Mouse (Mus musculus) forebrain, embryonic 13.5 days (tissue): ENCODE data around the gene Dock2. TPM values are rescaled to one million over a fixed set of nuclear protein-coding genes. Genes with fewer than 3 reads are reported as not detected.

Experiments used
- ATAC-seq: fragments of 200-750 bp; cut with Nextera tagmentation; 2 replicates; pipeline ENCODE4 v1.8.0; 2017
- H3K27ac ChIP-seq: fragments of 300-500 bp; sonication (generic); 2 replicates; pipeline ENCODE4 v1.5.1; 2015; ENCODE audit warnings: inconsistent platforms, mild to moderate bottlenecking, moderate library complexity
- H3K27me3 ChIP-seq: fragments of 300-500 bp; sonication (generic); 2 replicates; pipeline ENCODE4 v1.6.1; 2015; ENCODE audit warnings: mild to moderate bottlenecking, inconsistent platforms
- H3K36me3 ChIP-seq: fragments of 300-500 bp; sonication (generic); 2 replicates; pipeline ENCODE4 v1.6.1; 2015; ENCODE audit warnings: mild to moderate bottlenecking, inconsistent platforms; ENCODE audit not compliant: poor library complexity, severe bottlenecking
- H3K4me1 ChIP-seq: fragments of 300-500 bp; sonication (generic); 2 replicates; pipeline ENCODE4 v1.6.1; 2015; ENCODE audit warnings: inconsistent platforms
- H3K4me2 ChIP-seq: fragments of 300-500 bp; sonication (generic); 2 replicates; pipeline ENCODE4 v1.6.1; 2015; ENCODE audit warnings: inconsistent platforms, mild to moderate bottlenecking, moderate library complexity
- H3K4me3 ChIP-seq: fragments of 300-500 bp; sonication (generic); 2 replicates; pipeline ENCODE4 v1.5.1; 2015; ENCODE audit warnings: mild to moderate bottlenecking, inconsistent platforms
- H3K9ac ChIP-seq: fragments of 300-500 bp; sonication (generic); 2 replicates; pipeline ENCODE4 v1.6.1; 2015; ENCODE audit warnings: mild to moderate bottlenecking, inconsistent platforms
- H3K9me3 ChIP-seq: fragments of 300-500 bp; sonication (generic); replicated peaks from 2 replicates; pipeline ENCODE4 v1.6.1; 2016; ENCODE audit warnings: inconsistent platforms
- WGBS: fragments of 180-500 bp; shearing (Covaris S2); methylation state at CpG from one replicate; pipeline ENCODE4 v1.1.7; 2015; 5-methylcytosine and 5-hydroxymethylcytosine counted together
- polyA plus RNA-seq: library from polyadenylated mRNA; unstranded; fragments of >200 nt; fragmentation: Nextera tagmentation; extraction: Ambion mirVana; gene quantifications from 2 replicates; pipeline ENCODE4 v1.2.1, GENCODE M21; 2015

The Dock2 gene
- polyA plus RNA-seq, 1 experiment from 2014 or later: 0.15 TPM

DNA sequence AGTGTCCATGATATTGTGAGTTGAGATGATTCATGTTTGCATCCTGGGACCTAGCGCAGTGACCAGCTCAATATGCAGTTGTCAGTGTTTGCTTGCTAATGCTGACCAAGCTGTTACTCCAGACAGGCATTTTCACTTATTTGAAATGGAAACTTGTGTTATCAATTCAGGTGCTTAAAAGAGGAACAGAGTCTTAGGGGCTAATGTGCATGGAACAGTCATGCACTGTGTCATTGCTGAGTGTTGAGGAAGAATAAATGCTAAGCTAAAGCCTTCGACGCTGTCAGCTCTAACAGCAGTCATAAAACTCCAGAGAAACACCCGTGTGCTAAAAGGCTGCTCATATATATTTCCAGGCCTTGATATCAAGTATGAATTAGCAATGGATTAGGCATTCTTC, 259.1 kb downstream of the Dock2 start:
- no peak overlapping the region for H3K9ac ChIP-seq
- no peaks in the 10 kb centered on the region for H3K4me1 ChIP-seq
- H3K9me3 ChIP-seq: no peaks in the 10 kb centered on the region
- ATAC-seq: no peak
- H3K27ac ChIP-seq: no peak overlapping the region
- H3K4me3 ChIP-seq: no peak overlapping the region
- H3K36me3 ChIP-seq: no peaks in the 10 kb centered on the region
- 94% methylated on average over 4 of the region's 4 CpGs for WGBS
- no peak overlapping the region for H3K4me2 ChIP-seq
- H3K27me3 ChIP-seq: no peaks in the 10 kb centered on the region

DNA sequence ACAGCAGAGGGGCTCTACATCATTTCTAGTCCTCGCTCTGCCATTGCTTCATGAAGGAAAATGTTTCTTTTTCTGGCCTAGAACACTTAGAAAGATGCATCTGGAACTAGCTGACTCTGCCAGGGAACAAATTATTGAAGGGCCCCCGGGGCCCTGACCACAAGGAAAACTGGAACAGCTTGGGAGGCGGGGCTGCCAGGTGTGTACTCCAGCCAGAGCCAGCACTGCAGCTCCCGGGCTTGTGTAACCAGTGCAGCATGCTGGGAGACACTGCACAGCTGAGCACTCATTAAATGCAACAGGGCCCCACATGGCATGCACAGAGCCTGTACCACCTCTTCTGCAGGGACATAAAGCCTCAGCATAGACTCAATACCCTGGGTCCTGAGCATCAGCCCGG, 265.1 kb downstream of the Dock2 start:
- H3K27me3 ChIP-seq: no peaks in the 10 kb centered on the region
- peak; percentile 75; the same call in 1 of the 2 replicates for ATAC-seq
- H3K9ac ChIP-seq: no peak overlapping the region
- no peaks in the 10 kb centered on the region for H3K9me3 ChIP-seq
- no peak overlapping the region for H3K27ac ChIP-seq
- no peak overlapping the region for H3K4me3 ChIP-seq
- H3K4me1 ChIP-seq: peaks cover 9% of the 10 kb centered on the region; the same call in 1 of the 2 replicates
- no peak overlapping the region for H3K4me2 ChIP-seq
- H3K36me3 ChIP-seq: no peaks in the 10 kb centered on the region
- whole genome bisulfite sequencing: 53% methylated on average over 5 of the region's 5 CpGs

DNA sequence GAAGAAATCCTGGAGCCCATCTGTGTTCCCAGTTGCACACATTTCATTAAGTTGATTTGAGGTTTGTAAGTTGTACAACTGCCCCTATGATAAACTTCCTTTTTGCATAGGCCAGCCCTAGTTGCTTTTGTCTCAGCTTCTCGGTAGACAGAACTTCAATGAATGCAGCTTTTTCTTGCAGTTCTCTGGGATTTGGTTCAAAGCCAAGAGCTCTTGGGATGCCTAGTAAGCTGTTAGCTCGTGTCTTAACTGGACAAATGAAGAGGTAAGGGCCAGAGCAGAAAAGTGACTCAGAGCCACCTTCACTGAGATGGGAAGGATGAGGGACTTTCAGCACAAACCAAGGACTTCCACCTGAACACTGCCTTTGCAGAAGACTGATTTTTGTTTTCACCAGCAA, 266.7 kb downstream of the Dock2 start:
- H3K27me3 ChIP-seq: no peaks in the 10 kb centered on the region
- H3K4me1 ChIP-seq: peaks cover 9% of the 10 kb centered on the region; the same call in 1 of the 2 replicates
- H3K27ac ChIP-seq: no peak overlapping the region
- H3K4me2 ChIP-seq: no peak overlapping the region
- no peak overlapping the region for H3K9ac ChIP-seq
- ATAC-seq: no peak
- H3K36me3 ChIP-seq: no peaks in the 10 kb centered on the region
- H3K4me3 ChIP-seq: no peak overlapping the region
- no peaks in the 10 kb centered on the region for H3K9me3 ChIP-seq
- WGBS: 30% methylated on average over 2 of the region's 2 CpGs

DNA sequence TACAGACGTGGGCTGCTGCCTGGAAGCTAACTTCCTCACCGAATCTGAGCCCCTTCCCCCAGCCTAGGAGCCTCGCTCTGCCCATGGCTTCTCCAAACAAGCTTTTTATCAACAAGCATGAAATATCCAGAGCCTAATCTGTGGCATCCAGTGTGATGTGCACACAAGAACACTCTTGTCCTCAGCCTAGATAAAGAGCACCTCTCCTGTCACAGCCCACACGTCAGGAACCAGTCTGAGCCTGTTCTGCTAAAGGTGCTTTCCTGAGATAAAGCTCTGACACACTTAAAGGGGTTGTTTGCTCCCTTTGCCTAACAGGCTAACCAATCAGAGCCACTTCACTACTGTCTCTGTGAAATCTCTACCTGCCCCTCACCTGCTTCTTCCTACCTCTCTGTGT, 268.4 kb downstream of the Dock2 start:
- Histone ChIP-seq H3K9ac (no peak overlapping the region), H3K4me2 (no peak overlapping the region), H3K9me3 (no peaks in the 10 kb centered on the region), H3K27ac (no peak overlapping the region), H3K4me1 (peaks cover 9% of the 10 kb centered on the region; the same call in 1 of the 2 replicates), H3K36me3 (no peaks in the 10 kb centered on the region), H3K27me3 (no peaks in the 10 kb centered on the region), H3K4me3 (no peak overlapping the region)
- ATAC-seq: no peak
- WGBS: 69% methylated on average over 4 of the region's 4 CpGs

DNA sequence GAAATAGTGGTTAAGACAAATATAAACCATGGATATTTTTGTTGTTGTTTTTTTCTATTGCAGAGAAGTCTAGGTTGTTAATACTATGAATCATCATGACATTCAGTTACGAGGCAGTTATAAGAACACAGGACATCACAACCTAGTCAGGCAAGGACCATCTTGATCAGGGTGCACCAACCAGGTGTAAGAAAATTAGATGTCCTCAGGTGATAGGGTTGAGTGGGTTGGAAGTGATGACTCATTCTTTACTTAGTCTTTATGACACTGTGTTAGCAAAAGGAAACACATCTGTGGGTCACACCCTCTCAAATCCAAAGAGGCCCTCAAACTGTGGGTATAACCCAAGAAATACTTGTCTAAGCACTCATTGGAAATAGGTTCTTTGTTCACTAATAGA, 277.3 kb downstream of the Dock2 start:
- no peaks in the 10 kb centered on the region for H3K4me1 ChIP-seq
- no peaks in the 10 kb centered on the region for H3K9me3 ChIP-seq
- no peak overlapping the region for H3K9ac ChIP-seq
- no peak overlapping the region for H3K27ac ChIP-seq
- no peak overlapping the region for H3K4me3 ChIP-seq
- no peak for ATAC-seq
- no peaks in the 10 kb centered on the region for H3K27me3 ChIP-seq
- WGBS: 95% methylated on average over 1 of the region's 1 CpGs
- no peaks in the 10 kb centered on the region for H3K36me3 ChIP-seq
- H3K4me2 ChIP-seq: no peak overlapping the region

DNA sequence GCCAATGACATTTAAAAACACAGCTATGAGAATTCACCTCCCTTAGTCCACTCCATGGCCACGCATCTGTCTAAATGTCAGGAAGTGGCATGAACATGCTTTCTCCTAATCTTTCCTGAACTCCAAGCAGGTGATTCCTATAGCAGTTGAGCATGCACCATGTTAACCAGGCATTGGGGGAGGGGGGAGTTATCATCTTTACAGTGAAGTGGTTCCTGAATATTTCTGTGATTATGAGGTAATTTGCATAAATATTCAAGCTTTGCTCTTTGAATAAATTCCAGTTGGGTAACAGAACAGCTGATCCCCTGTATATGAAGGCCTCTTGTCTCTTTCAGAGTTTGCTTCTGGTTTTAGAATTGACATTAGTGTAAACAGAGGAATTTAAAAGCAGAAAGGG, 284.0 kb downstream of the Dock2 start:
- ATAC-seq: peak; percentile 41; the same call in 1 of the 2 replicates
- H3K36me3 ChIP-seq: no peaks in the 10 kb centered on the region
- 84% methylated on average over 1 of the region's 1 CpGs for WGBS
- H3K27me3 ChIP-seq: no peaks in the 10 kb centered on the region
- H3K9me3 ChIP-seq: no peaks in the 10 kb centered on the region
- H3K4me1 ChIP-seq: peaks cover 15% of the 10 kb centered on the region
- no peak overlapping the region for H3K27ac ChIP-seq
- no peak overlapping the region for H3K4me2 ChIP-seq
- no peak overlapping the region for H3K9ac ChIP-seq
- H3K4me3 ChIP-seq: no peak overlapping the region

DNA sequence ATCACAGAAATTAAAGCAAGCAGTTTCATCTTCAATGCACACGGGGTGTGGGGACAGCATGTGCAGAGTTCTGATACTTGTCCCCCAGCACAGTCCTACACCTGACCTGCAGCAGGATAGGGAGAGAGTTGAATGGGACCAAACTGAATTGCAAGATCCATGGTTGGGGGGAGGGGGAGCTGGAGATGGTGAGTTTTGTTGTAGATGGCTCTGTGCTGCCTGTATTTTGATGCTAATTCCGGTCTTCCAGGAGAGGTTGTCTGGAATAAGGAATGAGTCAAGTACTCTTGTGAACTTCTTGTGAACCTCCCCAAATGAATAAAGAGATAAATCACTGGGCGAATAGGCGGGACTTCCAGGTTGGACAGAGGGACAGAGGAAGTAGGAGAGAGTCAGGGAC, 289.0 kb downstream of the Dock2 start:
- Histone ChIP-seq H3K27ac (no peak overlapping the region), H3K4me1 (peaks cover under 1% of the 10 kb centered on the region; the same call in 1 of the 2 replicates), H3K4me3 (no peak overlapping the region), H3K4me2 (no peak overlapping the region), H3K27me3 (no peaks in the 10 kb centered on the region), H3K36me3 (no peaks in the 10 kb centered on the region), H3K9ac (no peak overlapping the region), H3K9me3 (no peaks in the 10 kb centered on the region)
- 68% methylated on average over 4 of the region's 4 CpGs for WGBS
- no peak for ATAC-seq

DNA sequence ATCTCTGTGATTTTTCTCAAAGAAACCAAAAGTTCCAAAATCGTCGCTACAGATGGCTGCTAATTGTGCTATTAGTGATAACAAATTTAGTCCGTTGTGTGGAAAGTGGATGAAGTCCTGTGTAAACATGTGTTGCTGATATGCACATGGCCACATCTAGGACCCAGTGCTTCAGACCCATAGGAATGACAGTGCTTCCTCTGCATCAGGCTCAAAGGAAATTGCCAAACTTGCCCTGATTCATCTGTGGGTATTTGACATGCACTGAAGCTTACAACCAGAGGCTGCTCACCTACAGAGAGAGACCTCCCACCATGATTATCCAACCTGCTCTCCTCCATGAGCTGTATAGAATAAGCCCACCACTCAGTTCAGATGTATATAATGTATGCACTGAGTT, 290.7 kb downstream of the Dock2 start:
- Histone ChIP-seq H3K36me3 (no peaks in the 10 kb centered on the region), H3K27me3 (no peaks in the 10 kb centered on the region), H3K9ac (no peak overlapping the region), H3K9me3 (no peaks in the 10 kb centered on the region), H3K4me2 (no peak overlapping the region), H3K27ac (no peak overlapping the region), H3K4me3 (no peak overlapping the region), H3K4me1 (no peaks in the 10 kb centered on the region)
- no peak for ATAC-seq
- 93% methylated on average over 3 of the region's 3 CpGs for WGBS

DNA sequence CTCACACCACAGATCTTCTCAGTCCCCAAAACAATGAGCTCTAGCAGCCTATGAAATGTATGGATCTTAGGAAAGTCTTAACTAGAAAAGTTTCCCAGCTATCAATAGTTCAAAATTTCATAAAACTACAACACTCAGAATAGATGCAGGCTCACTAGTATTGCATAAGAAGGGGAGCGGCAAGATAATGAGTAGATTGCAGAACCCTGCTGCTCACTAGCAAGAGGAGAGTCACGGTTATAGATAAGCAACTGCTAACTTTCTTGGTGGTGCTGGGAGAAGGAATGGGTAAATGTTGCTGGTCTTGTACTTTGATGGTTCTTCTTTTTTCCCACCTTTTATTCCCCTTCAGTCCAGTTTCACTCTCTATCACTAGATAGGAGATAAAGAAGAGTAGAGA, 291.5 kb downstream of the Dock2 start:
- no peak overlapping the region for H3K4me2 ChIP-seq
- H3K36me3 ChIP-seq: no peaks in the 10 kb centered on the region
- no peaks in the 10 kb centered on the region for H3K9me3 ChIP-seq
- WGBS: 96% methylated on average over 2 of the region's 2 CpGs
- H3K4me3 ChIP-seq: no peak overlapping the region
- H3K27ac ChIP-seq: no peak overlapping the region
- H3K27me3 ChIP-seq: no peaks in the 10 kb centered on the region
- H3K9ac ChIP-seq: no peak overlapping the region
- no peaks in the 10 kb centered on the region for H3K4me1 ChIP-seq
- no peak for ATAC-seq

DNA sequence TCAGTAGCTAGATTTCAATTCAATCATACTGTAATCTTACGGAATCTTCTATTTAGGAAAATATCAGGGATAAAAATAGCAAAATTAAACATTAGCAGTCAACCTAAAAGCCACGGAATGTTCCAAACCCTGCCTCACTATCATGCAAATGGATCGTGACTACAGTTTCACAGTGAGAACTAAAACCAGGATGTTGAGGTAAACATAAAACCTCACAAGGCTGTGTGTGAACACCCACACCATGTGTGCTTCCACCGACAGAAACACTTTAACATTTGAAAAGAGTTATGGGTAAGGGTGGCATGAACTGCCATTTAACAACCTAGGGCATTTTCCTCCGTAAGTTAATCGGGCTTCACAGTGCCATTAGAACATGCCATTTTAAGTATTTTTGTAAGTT, 294.1 kb downstream of the Dock2 start:
- no peak for ATAC-seq
- 87% methylated on average over 6 of the region's 6 CpGs for WGBS
- H3K27me3 ChIP-seq: no peaks in the 10 kb centered on the region

DNA sequence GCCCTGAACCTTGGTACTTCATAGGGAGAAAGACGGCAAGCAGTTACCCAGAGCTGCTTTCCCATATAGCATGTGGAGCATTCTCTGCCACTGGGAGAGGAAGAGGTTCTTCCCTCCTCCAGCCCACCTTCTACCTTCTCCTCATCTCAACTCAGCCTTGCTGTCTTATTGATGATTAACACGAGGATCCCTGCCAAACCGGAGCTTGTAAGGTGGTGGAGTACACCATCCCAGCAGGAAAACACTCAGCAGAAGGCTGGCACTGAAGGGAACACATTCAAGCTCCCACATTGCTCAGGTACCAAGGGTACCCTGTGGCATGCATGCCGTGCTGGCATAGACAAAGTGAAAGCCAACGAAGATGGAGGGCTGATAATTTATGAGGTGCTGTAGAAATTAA, 304.4 kb downstream of the Dock2 start:
- Histone ChIP-seq H3K36me3 (no peaks in the 10 kb centered on the region), H3K4me3 (no peak overlapping the region), H3K9ac (no peak overlapping the region), H3K27ac (no peak overlapping the region), H3K4me2 (no peak overlapping the region), H3K27me3 (no peaks in the 10 kb centered on the region), H3K9me3 (no peaks in the 10 kb centered on the region), H3K4me1 (no peaks in the 10 kb centered on the region)
- 85% methylated on average over 5 of the region's 5 CpGs for WGBS
- ATAC-seq: no peak

More for the DNA sequence above, 294.1 kb downstream of the Dock2 start:
- Histone ChIP-seq H3K4me3 (no peak overlapping the region), H3K27ac (no peak overlapping the region), H3K36me3 (no peaks in the 10 kb centered on the region), H3K9me3 (no peaks in the 10 kb centered on the region), H3K4me2 (no peak overlapping the region), H3K4me1 (no peaks in the 10 kb centered on the region), H3K9ac (no peak overlapping the region)

DNA sequence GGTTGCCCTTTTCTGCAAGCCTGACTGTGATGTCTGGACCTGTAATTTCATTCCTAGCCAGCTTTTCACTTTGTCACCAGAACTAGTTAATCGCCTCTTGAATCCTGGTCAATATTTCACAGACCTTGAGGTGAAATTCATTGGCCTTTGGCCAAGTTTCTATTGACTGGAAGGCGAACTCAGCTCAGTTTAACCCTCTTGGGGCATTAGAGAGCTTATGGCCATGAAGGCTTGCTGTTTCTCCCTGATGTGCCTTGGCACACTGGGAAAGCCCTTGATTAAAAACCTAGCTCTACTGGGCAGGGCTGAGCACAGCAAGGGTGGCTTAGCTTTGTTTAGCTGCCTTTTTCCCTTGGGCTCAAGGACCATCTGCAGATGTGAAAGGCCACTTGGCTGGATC, 313.9 kb downstream of the Dock2 start:
- H3K27me3 ChIP-seq: no peaks in the 10 kb centered on the region
- no peak overlapping the region for H3K9ac ChIP-seq
- WGBS: 74% methylated on average over 2 of the region's 2 CpGs
- no peak overlapping the region for H3K4me3 ChIP-seq
- peaks cover 4% of the 10 kb centered on the region; the same call in 1 of the 2 replicates for H3K4me1 ChIP-seq
- H3K9me3 ChIP-seq: no peaks in the 10 kb centered on the region
- no peak overlapping the region for H3K27ac ChIP-seq
- no peak for ATAC-seq
- no peak overlapping the region for H3K4me2 ChIP-seq
- no peaks in the 10 kb centered on the region for H3K36me3 ChIP-seq

DNA sequence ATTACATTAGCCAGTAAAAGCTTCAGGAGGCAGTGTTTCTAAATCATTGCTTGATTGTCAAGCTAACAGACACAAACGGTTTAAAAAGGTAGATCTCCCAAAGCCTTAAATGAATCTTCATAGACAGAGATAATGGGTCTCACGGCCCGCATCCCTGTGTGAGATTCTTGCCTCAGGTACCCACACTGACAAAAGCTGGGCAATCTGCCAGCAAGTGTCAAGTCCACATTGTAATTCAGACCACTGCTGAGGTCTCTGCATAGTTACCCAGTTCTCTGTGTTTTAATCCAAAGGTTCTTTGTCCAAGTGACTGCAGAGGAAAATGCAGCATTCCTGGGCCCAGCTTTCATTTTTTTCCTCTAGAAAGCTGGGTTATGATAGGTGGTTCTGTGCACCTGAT, 315.1 kb downstream of the Dock2 start:
- H3K9me3 ChIP-seq: no peaks in the 10 kb centered on the region
- no peak overlapping the region for H3K9ac ChIP-seq
- no peaks in the 10 kb centered on the region for H3K36me3 ChIP-seq
- no peak for ATAC-seq
- H3K4me3 ChIP-seq: no peak overlapping the region
- no peak overlapping the region for H3K4me2 ChIP-seq
- H3K27me3 ChIP-seq: no peaks in the 10 kb centered on the region
- WGBS: 52% methylated on average over 3 of the region's 3 CpGs
- H3K4me1 ChIP-seq: peaks cover 4% of the 10 kb centered on the region; the same call in 1 of the 2 replicates
- no peak overlapping the region for H3K27ac ChIP-seq
